Mouse (Mus musculus): ENCODE measurements at regions not wholly inside any gene's neighbourhood (a gene's known extent, or its start where the extent isn't known, plus 50 kb on each side); places are given as distances from the start of the nearest gene placed in this dataset.

- DNase-seq (ENCODE audit: low spot score): peak; percentile 8
Measured at GRCm38 (mm10) chrX:21828975-21829374, 84.1 kb upstream of the Gm28269 start.

- DNase-seq (ENCODE audit: low spot score): no peak
Measured at GRCm38 (mm10) chrX:21809212-21809611, 64.3 kb upstream of the Gm28269 start.

GRCm38 (mm10) chrX:21801834-21802233 is 56.9 kb upstream of the Gm28269 start:
- no peak for DNase-seq (ENCODE audit: low spot score)

Measured in layer of hippocampus, adult 11-12 months (tissue).